Mouse (Mus musculus) erythroblast, embryonic 14.5 days (primary cell): ENCODE data around the gene Vars.

Source experiments
- GATA1 ChIP-seq: IDR thresholded peaks from 2 replicates; pipeline ENCODE4 v1.6.1; 2012; ENCODE audit warnings: low read length, inconsistent platforms, mixed read lengths
- TAL1 ChIP-seq: IDR thresholded peaks from 3 replicates; pipeline ENCODE4 v1.6.1; 2012; ENCODE audit warnings: low read length, inconsistent platforms, mixed read lengths

DNA sequence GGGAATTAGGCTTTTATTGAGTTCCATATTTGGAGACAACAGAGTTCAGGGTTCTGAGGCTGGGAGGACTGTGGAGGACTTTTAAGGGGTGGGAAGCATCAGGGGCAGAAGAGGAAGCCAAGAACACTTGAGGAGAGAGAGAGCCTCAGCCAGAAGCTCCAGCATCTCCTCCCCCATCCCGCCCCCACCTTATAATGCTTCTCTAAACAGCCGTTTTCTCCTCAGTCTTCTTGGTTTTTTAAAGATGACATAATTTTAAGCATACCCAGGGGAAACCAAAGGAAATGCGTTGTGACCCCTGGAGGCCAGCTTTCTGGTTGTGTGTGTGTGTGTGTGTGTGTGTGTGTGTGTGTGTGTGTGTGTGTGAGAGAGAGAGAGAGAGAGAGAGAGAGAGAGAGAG is 38.7 kb upstream of the Vars start:
- TF ChIP-seq TAL1, result no peak
- TF ChIP-seq GATA1, result no peak
